Mouse (Mus musculus): Measurements from ENCODE around the gene Rbfox1. TPM values are rescaled to one million over a fixed set of nuclear protein-coding genes. Genes with fewer than 3 reads are reported as not detected.

The Rbfox1 gene
- total and polyA plus RNA-seq, 3 experiments = not detected

DNA sequence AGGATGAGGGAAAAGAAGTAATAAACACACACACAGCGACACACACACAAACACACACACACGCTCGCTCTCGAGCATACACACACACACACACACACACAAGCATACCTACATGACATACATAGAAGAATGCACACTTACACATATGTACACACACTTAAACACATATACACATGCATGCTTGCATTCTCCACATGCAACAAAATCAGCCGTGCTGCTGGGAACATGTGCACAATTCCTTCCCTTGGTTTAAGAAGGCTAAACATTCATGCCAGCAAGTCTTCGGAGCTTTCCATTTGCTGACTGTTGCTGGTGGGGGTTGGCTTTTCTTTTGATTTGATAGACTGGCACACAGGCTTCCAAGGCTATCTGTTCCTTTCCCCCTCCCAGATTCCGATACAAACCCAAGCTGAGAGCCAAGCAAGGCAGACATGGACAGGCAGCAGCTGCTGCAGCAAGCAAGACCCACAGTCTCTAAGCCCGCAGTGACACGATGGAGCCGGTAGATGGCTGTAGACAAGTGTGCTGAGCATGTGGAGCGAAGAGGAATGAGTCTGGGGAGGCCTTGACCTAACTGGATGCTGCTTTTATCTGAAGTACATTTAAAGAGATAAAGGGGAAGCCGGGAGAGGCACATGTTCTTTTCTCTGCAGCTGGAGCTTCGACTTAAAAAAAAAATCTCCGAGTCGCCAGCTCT, 954.3 kb downstream of the Rbfox1 start:
- H3K27me3 ChIP-seq (ENCODE audit: insufficient read depth, low read length) = no peaks in the 10 kb centered on the region
- no peak for TF ChIP-seq CTCF (IDR thresholded peaks at IDR 0.05; ENCODE audit: low read depth, low read length)
- TF ChIP-seq GATA2 (IDR thresholded peaks at IDR 0.05; ENCODE audit: borderline replicate concordance, low read depth, low read length) = no peak
- no peak for TF ChIP-seq GATA1 (IDR thresholded peaks at IDR 0.05; ENCODE audit: borderline replicate concordance, low read length)
- TF ChIP-seq POLR2AphosphoS5 (IDR thresholded peaks at IDR 0.05; ENCODE audit: insufficient replicate concordance, low read depth, low read length) = no peak
- no peak for TF ChIP-seq TAL1 (conservative IDR thresholded peaks at IDR 0.05; ENCODE audit: low read depth, low read length)
- H3K4me3 ChIP-seq (ENCODE audit: low read depth, low read length) = no peak overlapping the region
- H3K9me3 ChIP-seq (replicated peaks) = peaks cover 5% of the 10 kb centered on the region
- ATAC-seq (ENCODE audit: extremely low read depth, insufficient number of reproducible peaks, low FRiP score, poor library complexity, severe bottlenecking) (no peak), DNase-seq (ENCODE audit: low spot score) (no peak)
- H3K36me3 ChIP-seq (replicated peaks) = no peaks in the 10 kb centered on the region
- no peaks in the 10 kb centered on the region for H3K4me1 ChIP-seq (ENCODE audit: insufficient read depth, low read depth, low read length)

DNA sequence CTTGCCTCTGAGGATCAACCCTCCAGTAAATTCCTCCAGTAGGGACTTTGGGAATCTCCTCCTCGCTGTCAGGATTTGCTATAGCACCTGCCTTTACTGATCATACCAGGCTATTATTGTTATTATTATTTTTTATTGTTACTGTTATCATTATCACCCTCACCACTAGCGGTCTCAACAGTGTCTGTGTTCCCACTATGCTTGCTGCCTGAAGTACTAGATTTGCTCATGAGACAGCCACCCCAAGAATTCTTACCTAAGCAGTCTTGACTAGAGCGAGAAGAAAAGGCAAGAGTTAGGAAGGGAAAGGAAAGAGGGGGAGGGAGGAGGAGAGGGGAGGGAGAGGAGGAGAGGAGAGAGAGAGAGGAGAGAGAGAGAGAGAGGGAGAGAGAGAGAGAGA, 954.9 kb downstream of the Rbfox1 start:
- no peaks in the 10 kb centered on the region for H3K27me3 ChIP-seq (ENCODE audit: insufficient read depth, low read length)
- no peaks in the 10 kb centered on the region for H3K4me1 ChIP-seq (ENCODE audit: insufficient read depth, low read depth, low read length)
- no peak overlapping the region for H3K4me3 ChIP-seq (ENCODE audit: low read depth, low read length)
- DNase-seq (ENCODE audit: low spot score) = no peak
- H3K36me3 ChIP-seq (replicated peaks) = no peaks in the 10 kb centered on the region
- no peak for ATAC-seq (ENCODE audit: extremely low read depth, insufficient number of reproducible peaks, low FRiP score, poor library complexity, severe bottlenecking)
- peaks cover 5% of the 10 kb centered on the region for H3K9me3 ChIP-seq (replicated peaks)
- TF ChIP-seq CTCF (IDR thresholded peaks at IDR 0.05; ENCODE audit: low read depth, low read length) = no peak
- no peak for TF ChIP-seq TAL1 (conservative IDR thresholded peaks at IDR 0.05; ENCODE audit: low read depth, low read length)
- no peak for TF ChIP-seq GATA1 (IDR thresholded peaks at IDR 0.05; ENCODE audit: borderline replicate concordance, low read length)
- no peak for TF ChIP-seq POLR2AphosphoS5 (IDR thresholded peaks at IDR 0.05; ENCODE audit: insufficient replicate concordance, low read depth, low read length)
- no peak for TF ChIP-seq GATA2 (IDR thresholded peaks at IDR 0.05; ENCODE audit: borderline replicate concordance, low read depth, low read length)

DNA sequence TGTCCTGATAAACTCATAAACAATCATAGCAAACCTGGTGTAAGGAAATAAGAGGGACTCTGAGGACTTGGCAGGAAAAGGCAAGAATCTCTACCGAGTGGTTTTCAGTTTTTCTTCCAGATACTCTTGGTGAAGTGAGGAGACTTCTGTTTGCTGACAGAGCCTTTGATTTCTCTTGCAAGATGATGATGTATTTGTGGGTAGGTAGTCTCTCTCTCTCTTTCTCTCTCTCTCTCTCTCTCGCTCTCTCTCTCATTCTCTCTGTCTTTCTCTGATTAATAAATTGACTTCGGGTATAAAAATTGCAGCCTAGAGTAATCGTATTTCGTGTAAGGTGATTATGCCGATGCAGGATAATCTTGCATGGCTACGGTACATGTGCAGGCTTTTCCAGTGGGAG, 955.3 kb downstream of the Rbfox1 start:
- Histone ChIP-seq H3K36me3 (replicated peaks) (no peaks in the 10 kb centered on the region), H3K4me3 (ENCODE audit: low read depth, low read length) (no peak overlapping the region), H3K9me3 (replicated peaks) (peaks cover 5% of the 10 kb centered on the region), H3K27me3 (ENCODE audit: insufficient read depth, low read length) (no peaks in the 10 kb centered on the region), H3K4me1 (ENCODE audit: insufficient read depth, low read depth, low read length) (no peaks in the 10 kb centered on the region)
- TF ChIP-seq GATA1 (IDR thresholded peaks at IDR 0.05; ENCODE audit: borderline replicate concordance, low read length) = no peak
- TF ChIP-seq GATA2 (IDR thresholded peaks at IDR 0.05; ENCODE audit: borderline replicate concordance, low read depth, low read length) = no peak
- TF ChIP-seq POLR2AphosphoS5 (IDR thresholded peaks at IDR 0.05; ENCODE audit: insufficient replicate concordance, low read depth, low read length) = no peak
- no peak for TF ChIP-seq TAL1 (conservative IDR thresholded peaks at IDR 0.05; ENCODE audit: low read depth, low read length)
- no peak for TF ChIP-seq CTCF (IDR thresholded peaks at IDR 0.05; ENCODE audit: low read depth, low read length)
- DNase-seq (ENCODE audit: low spot score) (no peak), ATAC-seq (ENCODE audit: extremely low read depth, insufficient number of reproducible peaks, low FRiP score, poor library complexity, severe bottlenecking) (no peak)

DNA sequence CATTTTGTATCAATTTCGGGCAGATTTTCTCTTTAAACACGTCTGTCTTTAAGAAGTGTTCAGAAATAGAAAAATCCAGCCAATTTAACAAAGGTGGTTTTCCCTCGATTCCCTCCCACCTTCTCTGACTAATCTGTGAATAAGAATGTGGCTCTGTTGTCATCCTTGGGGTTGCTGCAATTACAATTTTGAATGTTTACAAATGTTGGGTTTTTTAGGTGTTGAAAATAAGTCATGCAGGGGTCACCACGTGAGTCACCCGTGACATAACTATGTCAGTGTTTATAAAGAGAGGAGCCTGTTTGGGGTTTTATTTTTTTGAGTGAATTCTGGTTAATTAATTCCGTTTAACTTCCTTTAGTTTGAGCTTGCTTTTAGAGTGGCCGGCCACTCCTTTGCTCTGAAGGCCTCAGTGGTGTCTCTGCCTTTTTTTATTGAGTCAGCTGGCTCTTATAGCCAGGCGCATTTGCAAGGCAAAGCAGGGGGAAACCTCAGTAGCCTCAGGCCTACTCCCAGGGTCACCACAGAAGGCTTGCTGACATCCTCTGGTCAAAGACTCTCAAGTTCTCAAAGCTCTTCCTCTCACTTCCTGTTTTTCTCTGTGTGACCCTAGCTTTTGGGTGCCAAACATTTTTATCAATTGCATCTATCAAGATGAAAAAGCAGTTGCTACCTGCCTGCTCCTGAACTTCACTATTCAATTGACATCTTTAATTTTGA, 957.1 kb downstream of the Rbfox1 start:
- Histone ChIP-seq H3K36me3 (replicated peaks) (no peaks in the 10 kb centered on the region), H3K27me3 (ENCODE audit: insufficient read depth, low read length) (no peaks in the 10 kb centered on the region), H3K4me3 (ENCODE audit: low read depth, low read length) (no peak overlapping the region), H3K4me1 (ENCODE audit: insufficient read depth, low read depth, low read length) (no peaks in the 10 kb centered on the region), H3K9me3 (replicated peaks) (peaks cover 2% of the 10 kb centered on the region)
- DNase-seq (ENCODE audit: low spot score) (no peak), ATAC-seq (ENCODE audit: extremely low read depth, insufficient number of reproducible peaks, low FRiP score, poor library complexity, severe bottlenecking) (no peak)
- TF ChIP-seq GATA2 (IDR thresholded peaks at IDR 0.05; ENCODE audit: borderline replicate concordance, low read depth, low read length) (no peak), CTCF (IDR thresholded peaks at IDR 0.05; ENCODE audit: low read depth, low read length) (no peak), GATA1 (IDR thresholded peaks at IDR 0.05; ENCODE audit: borderline replicate concordance, low read length) (no peak), TAL1 (conservative IDR thresholded peaks at IDR 0.05; ENCODE audit: low read depth, low read length) (no peak), POLR2AphosphoS5 (IDR thresholded peaks at IDR 0.05; ENCODE audit: insufficient replicate concordance, low read depth, low read length) (no peak)

DNA sequence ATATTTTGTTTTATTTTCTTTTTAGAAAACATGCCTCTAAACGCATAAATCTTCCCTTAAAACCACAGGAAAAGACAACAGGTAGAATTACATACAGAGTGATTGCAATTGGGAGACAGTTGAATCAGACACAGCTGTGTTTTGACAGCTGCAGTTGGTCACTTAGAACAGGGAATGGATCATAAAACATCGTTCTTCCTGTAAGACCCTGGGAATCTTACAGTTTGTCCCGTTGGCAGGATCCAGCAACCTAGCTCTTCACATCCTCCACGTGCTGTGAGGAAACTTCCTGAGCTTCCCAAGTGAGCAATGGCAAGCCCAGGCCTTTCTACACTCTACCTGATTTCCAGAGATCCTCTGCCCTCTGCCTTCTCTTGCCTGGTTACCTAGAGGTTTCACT, 959.5 kb downstream of the Rbfox1 start:
- Histone ChIP-seq H3K9me3 (replicated peaks) (peaks cover 2% of the 10 kb centered on the region; the same call in 1 of the 2 replicates), H3K4me3 (ENCODE audit: low read depth, low read length) (no peak overlapping the region), H3K36me3 (replicated peaks) (no peaks in the 10 kb centered on the region), H3K4me1 (ENCODE audit: insufficient read depth, low read depth, low read length) (no peaks in the 10 kb centered on the region), H3K27me3 (ENCODE audit: insufficient read depth, low read length) (no peaks in the 10 kb centered on the region)
- DNase-seq (ENCODE audit: low spot score) (no peak), ATAC-seq (ENCODE audit: extremely low read depth, insufficient number of reproducible peaks, low FRiP score, poor library complexity, severe bottlenecking) (no peak)
- TF ChIP-seq POLR2AphosphoS5 (IDR thresholded peaks at IDR 0.05; ENCODE audit: insufficient replicate concordance, low read depth, low read length) (no peak), GATA1 (IDR thresholded peaks at IDR 0.05; ENCODE audit: borderline replicate concordance, low read length) (no peak), GATA2 (IDR thresholded peaks at IDR 0.05; ENCODE audit: borderline replicate concordance, low read depth, low read length) (no peak), TAL1 (conservative IDR thresholded peaks at IDR 0.05; ENCODE audit: low read depth, low read length) (no peak), CTCF (IDR thresholded peaks at IDR 0.05; ENCODE audit: low read depth, low read length) (no peak)

DNA sequence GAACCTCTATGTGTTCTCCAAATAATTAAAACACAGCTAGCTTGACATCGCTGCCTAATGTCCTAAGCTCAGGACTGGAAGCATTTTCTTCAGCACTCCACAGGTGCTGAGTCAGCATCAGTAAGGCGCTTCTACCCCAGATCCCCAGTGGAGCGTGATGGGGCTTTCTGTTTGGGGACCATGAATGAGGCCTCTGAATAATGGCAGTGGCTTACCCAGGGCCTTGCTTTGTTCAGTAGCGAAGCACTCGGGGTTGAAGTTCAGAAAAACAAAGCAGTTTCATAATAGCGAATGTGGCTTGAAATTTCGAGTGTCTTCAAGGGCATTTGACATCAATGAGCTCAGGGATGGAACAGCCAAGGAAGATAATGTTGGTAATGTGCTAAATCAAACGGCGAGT, 966.2 kb downstream of the Rbfox1 start:
- H3K4me1 ChIP-seq (ENCODE audit: insufficient read depth, low read depth, low read length) = no peaks in the 10 kb centered on the region
- no peaks in the 10 kb centered on the region for H3K36me3 ChIP-seq (replicated peaks)
- H3K27me3 ChIP-seq (ENCODE audit: insufficient read depth, low read length) = no peaks in the 10 kb centered on the region
- H3K9me3 ChIP-seq (replicated peaks) = peaks cover 2% of the 10 kb centered on the region; the same call in 1 of the 2 replicates
- no peak for TF ChIP-seq CTCF (IDR thresholded peaks at IDR 0.05; ENCODE audit: low read depth, low read length)
- H3K4me3 ChIP-seq (ENCODE audit: low read depth, low read length) = no peak overlapping the region
- no peak for ATAC-seq (ENCODE audit: extremely low read depth, insufficient number of reproducible peaks, low FRiP score, poor library complexity, severe bottlenecking)
- no peak for DNase-seq (ENCODE audit: low spot score)
